ENCODE assay signal across 8 mouse cellular contexts in genomic region chr9:121298065-121298398, GRCm38 (mm10). TPM values are rescaled to one million over a fixed set of nuclear protein-coding genes. Genes with fewer than 3 reads are reported as not detected.
DNase-seq lines count a peak whose midpoint lies in the region; ATAC-seq and TF ChIP-seq lines count a peak whose summit lies in the region.

No protein-coding gene starts in this region.

- H3K79me2 ChIP-seq in liver, adult 2 months (ENCODE audit: control insufficient read depth, insufficient read depth, low read length) = peaks cover 47% of the 10 kb centered on the region

- peak overlapping the region; percentile 90 for H3K4me2 ChIP-seq in embryonic facial prominence, embryonic 13.5 days
- peak overlapping the region; percentile 74 for H3K4me2 ChIP-seq in intestine, postnatal 0 days (replicated peaks; ENCODE audit: low read depth)
- peak overlapping the region; percentile 95 for H3K4me2 ChIP-seq in midbrain, embryonic 13.5 days (replicated peaks)

- no peak for ATAC-seq in embryonic facial prominence, embryonic 13.5 days (ENCODE audit: insufficient number of reproducible peaks, insufficient read depth, low FRiP score, low TSS enrichment, low read depth)
- ATAC-seq in intestine, postnatal 0 days = no peak
- ATAC-seq in midbrain, embryonic 13.5 days = no peak
- no peak for ATAC-seq in frontal cortex, adult (ENCODE audit: low TSS enrichment)

- no peaks in the 10 kb centered on the region for H3K36me3 ChIP-seq in liver, adult 2 months (ENCODE audit: control insufficient read depth, insufficient read depth, low read length)
- no peaks in the 10 kb centered on the region for H3K36me3 ChIP-seq in embryonic facial prominence, embryonic 13.5 days
- H3K36me3 ChIP-seq in intestine, postnatal 0 days (ENCODE audit: control insufficient read depth, insufficient read depth) = no peaks in the 10 kb centered on the region
- H3K36me3 ChIP-seq in midbrain, embryonic 13.5 days = no peaks in the 10 kb centered on the region

- 3% methylated on average over 7 of the region's 7 CpGs for WGBS in liver, adult 2 months
- 3% methylated on average over 7 of the region's 7 CpGs for WGBS in embryonic facial prominence, embryonic 13.5 days
- 3% methylated on average over 7 of the region's 7 CpGs for WGBS in intestine, postnatal 0 days
- 1% methylated on average over 7 of the region's 7 CpGs for WGBS in midbrain, embryonic 13.5 days

- H3K27ac ChIP-seq in liver, adult 2 months (replicated peaks; ENCODE audit: insufficient read depth, low read depth, low read length) = peak overlapping the region; percentile 78
- no peak overlapping the region for H3K27ac ChIP-seq in embryonic facial prominence, embryonic 13.5 days
- H3K27ac ChIP-seq in intestine, postnatal 0 days (ENCODE audit: low read depth, low read length) = peak overlapping the region; percentile 86
- peak overlapping the region; percentile 73 for H3K27ac ChIP-seq in midbrain, embryonic 13.5 days

- peaks cover 24% of the 10 kb centered on the region for H3K4me1 ChIP-seq in liver, adult 2 months (ENCODE audit: control insufficient read depth, insufficient read depth, low read length)
- H3K4me1 ChIP-seq in embryonic facial prominence, embryonic 13.5 days = peaks cover 22% of the 10 kb centered on the region
- peaks cover 19% of the 10 kb centered on the region for H3K4me1 ChIP-seq in intestine, postnatal 0 days (replicated peaks; ENCODE audit: control insufficient read depth, insufficient read depth, low read length)
- peaks cover 47% of the 10 kb centered on the region for H3K4me1 ChIP-seq in midbrain, embryonic 13.5 days (replicated peaks)

- no peak for DNase-seq in liver, adult 2 months (ENCODE audit: extremely low read depth, low read depth, low spot score)
- DNase-seq in liver = no peak
- no peak for DNase-seq in layer of hippocampus, adult 9-10 months (ENCODE audit: low spot score)
- no peak for DNase-seq in urinary bladder, postnatal 4 days (ENCODE audit: low spot score in 2 of 2)

- TF ChIP-seq CTCF in liver, adult 2 months (IDR thresholded peaks at IDR 0.05; ENCODE audit: low read depth, low read length) = no peak
- no peak for TF ChIP-seq CTCF in intestine, postnatal 0 days (IDR thresholded peaks at IDR 0.05; ENCODE audit: low read depth)

- H3K9me3 ChIP-seq in embryonic facial prominence, embryonic 13.5 days = no peaks in the 10 kb centered on the region
- H3K9me3 ChIP-seq in intestine, postnatal 0 days (ENCODE audit: control insufficient read depth) = no peaks in the 10 kb centered on the region
- no peaks in the 10 kb centered on the region for H3K9me3 ChIP-seq in midbrain, embryonic 13.5 days

- H3K27me3 ChIP-seq in liver, adult 2 months (ENCODE audit: control insufficient read depth, insufficient read depth, low read length) = no peaks in the 10 kb centered on the region
- H3K27me3 ChIP-seq in embryonic facial prominence, embryonic 13.5 days = peaks cover 23% of the 10 kb centered on the region
- 0 out of 2 replicates have a peak, but pooled peaks cover 4% of the 10 kb centered on the region for H3K27me3 ChIP-seq in intestine, postnatal 0 days (replicated peaks; ENCODE audit: control insufficient read depth, insufficient read depth, low read length)
- peaks cover 6% of the 10 kb centered on the region for H3K27me3 ChIP-seq in midbrain, embryonic 13.5 days

- H3K4me3 ChIP-seq in liver, adult 2 months (ENCODE audit: insufficient read depth, low read depth, low read length) = peak overlapping the region; percentile 89
- H3K4me3 ChIP-seq in embryonic facial prominence, embryonic 13.5 days = peak overlapping the region; percentile 86
- peak overlapping the region; percentile 76 for H3K4me3 ChIP-seq in intestine, postnatal 0 days (ENCODE audit: low read depth, low read length)
- peak overlapping the region; percentile 80 for H3K4me3 ChIP-seq in midbrain, embryonic 13.5 days (replicated peaks)

- no peak for TF ChIP-seq POLR2A in liver, adult 2 months (IDR thresholded peaks at IDR 0.05; ENCODE audit: extremely low read depth, insufficient read depth, low read length)

- peak overlapping the region; percentile 96 for H3K9ac ChIP-seq in liver, adult 2 months (ENCODE audit: low read depth, low read length)
- H3K9ac ChIP-seq in embryonic facial prominence, embryonic 13.5 days = peak overlapping the region; percentile 90
- H3K9ac ChIP-seq in intestine, postnatal 0 days (ENCODE audit: low read depth, low read length) = peak overlapping the region; percentile 87
- H3K9ac ChIP-seq in midbrain, embryonic 13.5 days (replicated peaks) = peak overlapping the region; percentile 86

RNA-seq across cellular contexts. Expression of gene Trak1, which starts 0.7 kb away (rescaled TPM):
- total RNA-seq in liver, adult 2 months (2014; rRNA removed) = 50.3 and 56.6 TPM in 2 replicates
- polyA plus RNA-seq in liver, adult 2 months (2012; rRNA removed) = 58.8 and 61.2 TPM in 2 replicates
- 17.7 and 17.8 TPM in 2 replicates for polyA plus RNA-seq in embryonic facial prominence, embryonic 13.5 days (2015; fragmentation: Nextera tagmentation; extraction: Ambion mirVana)
- 16.3 and 17.2 TPM in 2 replicates for polyA plus RNA-seq in intestine, postnatal 0 days (2015; fragmentation: Nextera tagmentation; extraction: Ambion mirVana)
- 41.1 and 44.8 TPM in 2 replicates for polyA plus RNA-seq in midbrain, embryonic 13.5 days (2015; fragmentation: Nextera tagmentation; extraction: Ambion mirVana)

RNA-seq across cellular contexts. Expression of gene Ulk4, which starts 21.0 kb away (rescaled TPM):
- under 0.01 and 0.20 TPM in 2 replicates for total RNA-seq in liver, adult 2 months (2014; rRNA removed)
- polyA plus RNA-seq in liver, adult 2 months (2012; rRNA removed) = 0.07 and 0.24 TPM in 2 replicates
- 213 and 290 TPM in 2 replicates for polyA plus RNA-seq in embryonic facial prominence, embryonic 13.5 days (2015; fragmentation: Nextera tagmentation; extraction: Ambion mirVana)
- 108 and 111 TPM in 2 replicates for polyA plus RNA-seq in intestine, postnatal 0 days (2015; fragmentation: Nextera tagmentation; extraction: Ambion mirVana)
- polyA plus RNA-seq in midbrain, embryonic 13.5 days (2015; fragmentation: Nextera tagmentation; extraction: Ambion mirVana) = 151 and 159 TPM in 2 replicates

Comparison
In these comparisons a context has a peak if more than half of its experiments do, and no peak if none do; other contexts are left out.
1. RNA of gene Ulk4, which starts 21.0 kb away (polyA plus RNA-seq): 213 to 290 TPM in embryonic facial prominence, embryonic 13.5 days, 151 to 159 TPM in midbrain, embryonic 13.5 days and 108 to 111 TPM in intestine, postnatal 0 days; 0.07 to 0.24 TPM in liver, adult 2 months; every median in the first group is over 10 times any median in the second.
2. Peak in every context shown above with its lines, with median percentiles within 50 percentile points of each other: H3K4me3 ChIP-seq, H3K9ac ChIP-seq and H3K4me2 ChIP-seq.